Mouse (Mus musculus) embryonic facial prominence, embryonic 14.5 days (tissue): Measurements from ENCODE around the gene Ptk6. TPM values are rescaled to one million over a fixed set of nuclear protein-coding genes. Genes with fewer than 3 reads are reported as not detected.

Experiments used
- ATAC-seq: fragments of 200-750 bp; cut with Nextera tagmentation; 2 replicates; pipeline ENCODE4 v1.8.0; 2017; ENCODE audit warnings: low read depth, moderate number of reproducible peaks, moderate TSS enrichment
- DNase-seq: peaks from one replicate; pipeline ENCODE4 v3.0.0-alpha.2; 2015; ENCODE audit warnings: low spot score
- H3K27ac ChIP-seq: fragments of 300-500 bp; sonication (generic); replicated peaks from 2 replicates; pipeline ENCODE4 v1.5.1; 2014; ENCODE audit warnings: low read depth, mild to moderate bottlenecking, low read length, moderate library complexity
- H3K27me3 ChIP-seq: fragments of 300-500 bp; sonication (generic); replicated peaks from 2 replicates; pipeline ENCODE4 v1.6.1; 2014; ENCODE audit warnings: low read length; ENCODE audit not compliant: control insufficient read depth, insufficient read depth
- H3K36me3 ChIP-seq: fragments of 300-500 bp; sonication (generic); 2 replicates; pipeline ENCODE4 v1.6.1; 2014; ENCODE audit warnings: low read length, mixed read lengths; ENCODE audit not compliant: control insufficient read depth, insufficient read depth
- H3K4me1 ChIP-seq: fragments of 300-500 bp; sonication (generic); 2 replicates; pipeline ENCODE4 v1.6.1; 2014; ENCODE audit warnings: antibody characterized with exemption, low read length; ENCODE audit not compliant: control insufficient read depth, insufficient read depth
- H3K4me2 ChIP-seq: fragments of 300-500 bp; sonication (generic); 2 replicates; pipeline ENCODE4 v1.6.1; 2014; ENCODE audit warnings: low read depth, mild to moderate bottlenecking, low read length, moderate library complexity, mixed read lengths
- H3K4me3 ChIP-seq: fragments of 300-500 bp; sonication (generic); 2 replicates; pipeline ENCODE4 v1.5.1; 2014; ENCODE audit warnings: low read depth, mild to moderate bottlenecking, low read length
- H3K9ac ChIP-seq: fragments of 300-500 bp; sonication (generic); 2 replicates; pipeline ENCODE4 v1.6.1; 2014; ENCODE audit warnings: low read depth, mild to moderate bottlenecking, low read length, moderate library complexity, mixed read lengths
- H3K9me3 ChIP-seq: fragments of 300-500 bp; sonication (generic); 2 replicates; pipeline ENCODE4 v1.6.1; 2016; ENCODE audit warnings: low read length; ENCODE audit not compliant: control insufficient read depth
- WGBS: fragments of 180-500 bp; shearing (Covaris S2); extraction: QIAGEN DNeasy Blood & Tissue Kit; methylation state at CpG from one replicate; pipeline ENCODE4 v1.1.7; 2014; 5-methylcytosine and 5-hydroxymethylcytosine counted together
- polyA plus RNA-seq: library from polyadenylated mRNA; unstranded; fragments of >200 nt; fragmentation: Nextera tagmentation; extraction: Ambion mirVana; gene quantifications from 2 replicates; pipeline ENCODE4 v1.2.1, GENCODE M21; 2014

Ptk6 gene
- polyA plus RNA-seq, 1 experiment from 2014 or later: 0.19 TPM

GRCm38 (mm10) chr2:181239261-181239660, 36.7 kb upstream of the Ptk6 start:
- Histone ChIP-seq H3K4me2 (no peak overlapping the region), H3K9me3 (no peaks in the 10 kb centered on the region), H3K9ac (no peak overlapping the region), H3K36me3 (no peaks in the 10 kb centered on the region), H3K4me1 (peaks cover 4% of the 10 kb centered on the region; the same call in 1 of the 2 replicates), H3K27me3 (no peaks in the 10 kb centered on the region), H3K27ac (no peak overlapping the region), H3K4me3 (no peak overlapping the region)
- WGBS: 91% methylated on average over 9 of the region's 9 CpGs
- ATAC-seq (no peak), DNase-seq (no peak)

- no peak overlapping the region for H3K9ac ChIP-seq
These were observed 36.3 kb upstream of the Ptk6 start for GRCm38 (mm10) chr2:181238861-181239260.

GRCm38 (mm10) chr2:181238091-181238610, 35.6 kb upstream of the Ptk6 start:
- H3K27me3 ChIP-seq: no peaks in the 10 kb centered on the region
- no peak overlapping the region for H3K27ac ChIP-seq
- H3K4me1 ChIP-seq: peaks cover 4% of the 10 kb centered on the region; the same call in 1 of the 2 replicates
- H3K36me3 ChIP-seq: no peaks in the 10 kb centered on the region
- no peak overlapping the region for H3K9ac ChIP-seq
- no peak overlapping the region for H3K4me2 ChIP-seq
- H3K4me3 ChIP-seq: no peak overlapping the region
- WGBS: 73% methylated on average over 10 of the region's 10 CpGs
- DNase-seq (no peak), ATAC-seq (no peak)
- H3K9me3 ChIP-seq: no peaks in the 10 kb centered on the region

More at GRCm38 (mm10) chr2:181238861-181239260, 36.3 kb upstream of the Ptk6 start:
- WGBS: 74% methylated on average over 2 of the region's 2 CpGs
- no peak for ATAC-seq
- Histone ChIP-seq H3K27ac (no peak overlapping the region), H3K4me3 (no peak overlapping the region), H3K36me3 (no peaks in the 10 kb centered on the region), H3K4me2 (no peak overlapping the region), H3K27me3 (no peaks in the 10 kb centered on the region), H3K9me3 (no peaks in the 10 kb centered on the region), H3K4me1 (peaks cover 4% of the 10 kb centered on the region; the same call in 1 of the 2 replicates)
- DNase-seq: no peak

DNA sequence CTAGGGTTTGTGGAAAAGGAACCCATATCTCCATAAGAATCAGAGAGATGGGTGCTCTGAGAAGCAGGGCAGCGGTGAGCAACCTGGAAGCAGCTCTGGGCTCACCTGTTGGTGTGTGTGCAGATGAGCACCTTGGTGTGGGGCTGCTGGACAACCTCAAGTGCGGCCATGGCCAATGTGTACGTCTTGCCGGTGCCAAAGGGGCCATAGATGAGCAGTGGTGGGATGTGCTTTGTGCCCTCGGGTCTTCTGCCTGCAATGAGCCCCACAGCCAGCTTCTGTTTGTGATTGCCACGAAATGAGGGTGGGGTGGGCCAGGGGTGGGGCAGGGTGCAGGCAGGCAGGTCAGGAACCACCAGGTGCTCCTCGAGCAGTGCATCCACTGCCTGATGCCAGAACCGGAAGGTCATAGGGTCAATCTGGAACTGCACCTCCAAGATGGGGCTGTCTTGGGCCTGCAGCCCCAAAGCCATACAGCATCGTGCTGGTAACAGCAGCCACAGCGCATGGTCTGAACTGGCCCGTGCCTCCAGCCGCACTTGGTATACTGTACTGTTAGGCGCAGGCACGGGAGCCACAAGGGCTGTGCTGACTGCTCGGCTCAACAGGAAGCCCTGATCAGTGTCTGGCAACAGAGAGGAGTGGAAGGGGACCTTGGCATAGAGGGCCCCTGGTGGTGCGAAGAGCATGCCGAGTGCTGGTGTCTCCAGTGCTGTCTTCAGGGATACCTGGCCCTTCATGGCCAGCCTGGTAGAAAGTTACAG, 34.8 kb upstream of the Ptk6 start:
- no peak overlapping the region for H3K4me2 ChIP-seq
- no peak overlapping the region for H3K27ac ChIP-seq
- DNase-seq: no peak
- peaks cover 4% of the 10 kb centered on the region; the same call in 1 of the 2 replicates for H3K4me1 ChIP-seq
- H3K36me3 ChIP-seq: no peaks in the 10 kb centered on the region
- H3K27me3 ChIP-seq: no peaks in the 10 kb centered on the region
- 85% methylated on average over 17 of the region's 17 CpGs for WGBS
- no peak for ATAC-seq
- H3K9me3 ChIP-seq: no peaks in the 10 kb centered on the region
- no peak overlapping the region for H3K9ac ChIP-seq
- H3K4me3 ChIP-seq: no peak overlapping the region

DNA sequence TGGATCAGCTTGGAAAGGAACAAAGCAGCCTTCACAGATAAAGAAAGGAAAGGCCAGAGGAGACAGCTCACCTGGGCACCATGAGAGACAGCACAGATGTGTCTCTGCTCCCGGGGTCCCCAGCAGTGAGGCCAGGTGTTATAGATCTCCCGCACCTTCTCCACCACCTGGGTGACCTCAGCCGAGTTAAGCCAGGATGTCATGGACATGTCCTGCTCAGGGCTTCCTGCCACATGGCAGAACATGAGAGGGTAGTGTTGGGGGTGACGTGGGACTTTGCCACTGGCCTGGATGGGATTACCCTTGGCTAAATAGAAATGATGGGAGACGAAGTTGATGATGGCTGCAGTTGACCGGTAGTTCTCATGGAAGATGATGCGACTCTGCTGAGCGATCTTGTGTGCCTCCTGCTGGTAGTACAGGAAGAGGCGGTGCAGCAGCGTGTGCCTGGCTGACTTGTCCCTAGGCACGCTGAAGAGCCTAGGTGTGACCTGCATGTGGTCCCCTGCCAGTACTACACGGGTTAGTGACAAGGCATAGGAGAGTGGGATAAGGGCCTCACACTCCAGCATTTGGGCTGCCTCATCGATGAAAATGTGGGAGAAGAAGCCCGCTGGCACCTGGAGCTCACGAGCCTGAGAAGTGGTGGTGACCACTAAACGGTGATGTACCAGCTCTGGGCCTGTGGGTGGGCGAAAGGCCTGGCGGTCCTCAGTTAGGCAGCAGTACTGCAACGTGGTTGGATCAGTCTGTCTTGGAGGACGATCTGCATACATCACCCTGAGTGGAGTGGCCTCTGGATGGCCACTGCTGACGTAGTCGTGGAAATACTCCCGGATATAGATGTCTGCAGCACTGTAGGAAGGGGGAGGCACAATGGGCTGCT, 33.3 kb upstream of the Ptk6 start:
- DNase-seq: no peak
- H3K36me3 ChIP-seq: no peaks in the 10 kb centered on the region
- WGBS: 82% methylated on average over 23 of the region's 23 CpGs
- H3K9ac ChIP-seq: no peak overlapping the region
- no peaks in the 10 kb centered on the region for H3K9me3 ChIP-seq
- H3K4me3 ChIP-seq: no peak overlapping the region
- H3K4me1 ChIP-seq: no peaks in the 10 kb centered on the region
- H3K27ac ChIP-seq: no peak overlapping the region
- ATAC-seq: no peak
- H3K4me2 ChIP-seq: no peak overlapping the region
- no peaks in the 10 kb centered on the region for H3K27me3 ChIP-seq

DNA sequence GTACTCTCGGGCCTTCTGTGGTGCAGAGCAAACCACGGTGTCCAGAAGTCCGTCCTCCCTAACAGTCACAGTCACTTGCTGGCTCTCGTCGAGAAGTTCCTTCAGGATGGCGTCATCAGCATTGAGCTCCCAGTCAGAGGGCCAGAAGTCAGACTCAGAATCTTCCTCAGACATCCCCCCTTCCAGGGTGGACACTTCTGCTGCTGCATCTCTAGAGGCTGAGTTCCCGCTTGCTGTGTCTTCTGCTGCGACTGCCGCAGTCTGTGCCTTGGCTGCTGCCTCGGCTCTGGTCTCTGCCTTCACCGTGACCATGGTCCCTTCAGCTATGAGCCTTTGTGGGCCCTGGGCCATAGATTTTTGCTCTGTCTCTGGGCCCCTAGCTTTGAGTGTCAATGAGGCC, 32.1 kb upstream of the Ptk6 start:
- H3K4me3 ChIP-seq: no peak overlapping the region
- ATAC-seq (no peak), DNase-seq (no peak)
- no peaks in the 10 kb centered on the region for H3K9me3 ChIP-seq
- H3K9ac ChIP-seq: no peak overlapping the region
- H3K4me1 ChIP-seq: no peaks in the 10 kb centered on the region
- no peaks in the 10 kb centered on the region for H3K36me3 ChIP-seq
- WGBS: 90% methylated on average over 11 of the region's 11 CpGs
- no peaks in the 10 kb centered on the region for H3K27me3 ChIP-seq
- H3K4me2 ChIP-seq: no peak overlapping the region
- H3K27ac ChIP-seq: no peak overlapping the region

DNA sequence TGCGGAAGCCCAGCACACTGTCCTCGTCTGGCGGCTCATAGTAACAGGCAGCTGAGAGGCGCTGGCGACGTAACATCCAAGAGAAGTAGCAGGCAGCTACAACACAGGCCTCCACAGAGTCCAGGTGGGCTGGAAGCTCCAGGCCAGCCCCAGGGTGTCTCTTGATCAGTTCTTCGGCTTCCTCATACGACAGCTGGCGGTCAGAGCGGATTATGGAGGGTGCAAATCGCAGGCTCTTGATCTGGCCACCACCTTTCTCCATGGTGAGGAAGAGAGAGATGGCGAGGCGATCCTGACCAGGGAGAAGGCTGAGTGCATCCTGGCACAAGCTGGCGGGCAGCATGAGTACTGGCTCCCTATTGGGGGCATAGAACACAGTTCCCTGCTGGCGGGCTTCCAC, 30.9 kb upstream of the Ptk6 start:
- WGBS: 89% methylated on average over 15 of the region's 15 CpGs

GRCm38 (mm10) chr2:181231171-181231570, 28.6 kb upstream of the Ptk6 start:
- ATAC-seq: no peak
- H3K4me2 ChIP-seq: no peak overlapping the region
- WGBS: 81% methylated on average over 18 of the region's 20 CpGs
- H3K4me1 ChIP-seq: no peaks in the 10 kb centered on the region
- no peaks in the 10 kb centered on the region for H3K9me3 ChIP-seq
- no peak overlapping the region for H3K9ac ChIP-seq
- H3K27ac ChIP-seq: no peak overlapping the region
- no peaks in the 10 kb centered on the region for H3K36me3 ChIP-seq
- DNase-seq: no peak
- no peak overlapping the region for H3K4me3 ChIP-seq
- H3K27me3 ChIP-seq: no peaks in the 10 kb centered on the region

More for the DNA sequence above, 30.9 kb upstream of the Ptk6 start:
- no peak overlapping the region for H3K27ac ChIP-seq
- no peak overlapping the region for H3K4me3 ChIP-seq
- H3K4me1 ChIP-seq: no peaks in the 10 kb centered on the region
- H3K36me3 ChIP-seq: no peaks in the 10 kb centered on the region
- no peaks in the 10 kb centered on the region for H3K9me3 ChIP-seq
- ATAC-seq (no peak), DNase-seq (no peak)
- no peaks in the 10 kb centered on the region for H3K27me3 ChIP-seq
- H3K9ac ChIP-seq: no peak overlapping the region
- no peak overlapping the region for H3K4me2 ChIP-seq
